Mouse (Mus musculus) hindbrain, embryonic 13.5 days (tissue): Measurements from ENCODE around the gene Klhl11. TPM values are rescaled to one million over a fixed set of nuclear protein-coding genes. Genes with fewer than 3 reads are reported as not detected.

Experiments used
- ATAC-seq: fragments of 200-750 bp; cut with Nextera tagmentation; 2 replicates; pipeline ENCODE4 v1.8.0; 2017; ENCODE audit warnings: moderate TSS enrichment; ENCODE audit not compliant: low FRiP score
- H3K27ac ChIP-seq: fragments of 300-500 bp; sonication (generic); 2 replicates; pipeline ENCODE4 v1.5.1; 2015; ENCODE audit warnings: inconsistent platforms, mild to moderate bottlenecking, moderate library complexity
- H3K27me3 ChIP-seq: fragments of 300-500 bp; sonication (generic); 2 replicates; pipeline ENCODE4 v1.6.1; 2015; ENCODE audit warnings: mild to moderate bottlenecking, inconsistent platforms
- H3K36me3 ChIP-seq: fragments of 300-500 bp; sonication (generic); 2 replicates; pipeline ENCODE4 v1.6.1; 2015; ENCODE audit warnings: mild to moderate bottlenecking, inconsistent platforms
- H3K4me1 ChIP-seq: fragments of 300-500 bp; sonication (generic); replicated peaks from 2 replicates; pipeline ENCODE4 v1.6.1; 2015; ENCODE audit warnings: inconsistent platforms
- H3K4me2 ChIP-seq: fragments of 300-500 bp; sonication (generic); 2 replicates; pipeline ENCODE4 v1.6.1; 2015; ENCODE audit warnings: inconsistent platforms, mild to moderate bottlenecking, moderate library complexity
- H3K4me3 ChIP-seq: fragments of 300-500 bp; sonication (generic); 2 replicates; pipeline ENCODE4 v1.5.1; 2015; ENCODE audit warnings: mild to moderate bottlenecking, inconsistent platforms
- H3K9ac ChIP-seq: fragments of 300-500 bp; sonication (generic); 2 replicates; pipeline ENCODE4 v1.6.1; 2015; ENCODE audit warnings: mild to moderate bottlenecking, inconsistent platforms
- H3K9me3 ChIP-seq: fragments of 300-500 bp; sonication (generic); 2 replicates; pipeline ENCODE4 v1.6.1; 2016; ENCODE audit warnings: inconsistent platforms
- WGBS: fragments of 180-500 bp; shearing (Covaris S2); methylation state at CpG from one replicate; pipeline ENCODE4 v1.1.7; 2015; 5-methylcytosine and 5-hydroxymethylcytosine counted together
- microRNA-seq: library from miRNA; unstranded; fragments of <30 nt; microRNA quantifications from one replicate; pipeline ENCODE4, GENCODE M21; 2016
- polyA plus RNA-seq: library from polyadenylated mRNA; unstranded; fragments of >200 nt; fragmentation: Nextera tagmentation; extraction: Ambion mirVana; gene quantifications from 2 replicates; pipeline ENCODE4 v1.2.1, GENCODE M21; 2015

The Klhl11 gene
- polyA plus RNA-seq, 1 experiment from 2014 or later, result 12.2 TPM

GRCm38 (mm10) chr11:100425851-100426250 is 46.7 kb downstream of the Klhl11 start:
- no peak overlapping the region for H3K27ac ChIP-seq
- no peaks in the 10 kb centered on the region for H3K27me3 ChIP-seq
- WGBS, result 34% methylated on average over 7 of the region's 7 CpGs
- no peak overlapping the region for H3K4me3 ChIP-seq
- H3K4me2 ChIP-seq, result no peak overlapping the region
- H3K36me3 ChIP-seq, result peaks cover 18% of the 10 kb centered on the region
- H3K4me1 ChIP-seq, result peaks cover 3% of the 10 kb centered on the region; the same call in 1 of the 2 replicates
- 0 out of 2 replicates have a peak overlapping the region, but pooled peaks have one; percentile 24 for H3K9ac ChIP-seq
- H3K9me3 ChIP-seq, result no peaks in the 10 kb centered on the region
- ATAC-seq, result no peak

- no peak overlapping the region for H3K4me2 ChIP-seq
- no peaks in the 10 kb centered on the region for H3K27me3 ChIP-seq
- no peak for ATAC-seq
- no peaks in the 10 kb centered on the region; the same call in 1 of the 2 replicates for H3K36me3 ChIP-seq
- 89% methylated on average over 7 of the region's 7 CpGs for WGBS
- H3K4me1 ChIP-seq, result peaks cover 3% of the 10 kb centered on the region; the same call in 1 of the 2 replicates
- peak overlapping the region; percentile 24; the same call in 1 of the 2 replicates for H3K9ac ChIP-seq
- H3K4me3 ChIP-seq, result no peak overlapping the region
- no peaks in the 10 kb centered on the region for H3K9me3 ChIP-seq
- no peak overlapping the region for H3K27ac ChIP-seq
Measured at GRCm38 (mm10) chr11:100423836-100424235, 48.7 kb downstream of the Klhl11 start.

DNA sequence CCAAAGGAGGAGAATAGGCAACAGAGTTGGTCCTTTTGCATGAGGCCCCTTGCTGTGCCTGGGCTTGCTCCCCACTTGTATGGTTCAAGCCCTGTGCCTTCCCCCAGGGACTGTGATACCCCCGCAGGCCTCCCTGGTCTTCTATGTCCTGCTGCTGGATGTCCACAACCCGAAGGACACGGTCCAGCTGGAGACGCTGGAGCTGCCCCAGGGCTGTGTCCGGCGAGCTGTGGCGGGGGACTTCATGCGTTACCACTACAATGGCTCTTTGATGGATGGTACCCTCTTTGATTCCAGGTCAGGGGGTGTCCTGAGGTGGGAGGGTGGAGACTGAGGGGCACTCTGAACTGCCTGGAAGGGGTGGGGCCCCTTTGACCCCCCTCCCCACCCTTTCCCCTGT is 51.0 kb downstream of the Klhl11 start:
- no peak for ATAC-seq
- H3K4me1 ChIP-seq, result peaks cover 3% of the 10 kb centered on the region; the same call in 1 of the 2 replicates

GRCm38 (mm10) chr11:100414914-100415822 is 57.4 kb downstream of the Klhl11 start, which contains the start of gene Fkbp10:
Gene Fkbp10, plus strand, starts transcription at chr11:100415697.
- Histone ChIP-seq H3K27ac (peak within 1 kb of the TSS; percentile 79), H3K9me3 (no peaks in the 10 kb centered on the region), H3K4me3 (peak within 1 kb of the TSS; percentile 63), H3K4me1 (peaks cover 40% of the 10 kb centered on the region), H3K36me3 (peaks cover 4% of the 10 kb centered on the region; the same call in 1 of the 2 replicates), H3K9ac (peak within 1 kb of the TSS; percentile 80), H3K4me2 (peak within 1 kb of the TSS; percentile 65), H3K27me3 (peaks cover 46% of the 10 kb centered on the region)
- WGBS, result 1% methylated on average over 30 of the region's 31 CpGs
- ATAC-seq, result peak; percentile 64

More for the DNA sequence above, 51.0 kb downstream of the Klhl11 start:
- Histone ChIP-seq H3K36me3 (no peaks in the 10 kb centered on the region; the same call in 1 of the 2 replicates), H3K4me3 (no peak overlapping the region), H3K9me3 (no peaks in the 10 kb centered on the region), H3K27me3 (peaks cover 9% of the 10 kb centered on the region), H3K27ac (no peak overlapping the region), H3K4me2 (no peak overlapping the region), H3K9ac (no peak overlapping the region)
- 32% methylated on average over 8 of the region's 8 CpGs for WGBS

DNA sequence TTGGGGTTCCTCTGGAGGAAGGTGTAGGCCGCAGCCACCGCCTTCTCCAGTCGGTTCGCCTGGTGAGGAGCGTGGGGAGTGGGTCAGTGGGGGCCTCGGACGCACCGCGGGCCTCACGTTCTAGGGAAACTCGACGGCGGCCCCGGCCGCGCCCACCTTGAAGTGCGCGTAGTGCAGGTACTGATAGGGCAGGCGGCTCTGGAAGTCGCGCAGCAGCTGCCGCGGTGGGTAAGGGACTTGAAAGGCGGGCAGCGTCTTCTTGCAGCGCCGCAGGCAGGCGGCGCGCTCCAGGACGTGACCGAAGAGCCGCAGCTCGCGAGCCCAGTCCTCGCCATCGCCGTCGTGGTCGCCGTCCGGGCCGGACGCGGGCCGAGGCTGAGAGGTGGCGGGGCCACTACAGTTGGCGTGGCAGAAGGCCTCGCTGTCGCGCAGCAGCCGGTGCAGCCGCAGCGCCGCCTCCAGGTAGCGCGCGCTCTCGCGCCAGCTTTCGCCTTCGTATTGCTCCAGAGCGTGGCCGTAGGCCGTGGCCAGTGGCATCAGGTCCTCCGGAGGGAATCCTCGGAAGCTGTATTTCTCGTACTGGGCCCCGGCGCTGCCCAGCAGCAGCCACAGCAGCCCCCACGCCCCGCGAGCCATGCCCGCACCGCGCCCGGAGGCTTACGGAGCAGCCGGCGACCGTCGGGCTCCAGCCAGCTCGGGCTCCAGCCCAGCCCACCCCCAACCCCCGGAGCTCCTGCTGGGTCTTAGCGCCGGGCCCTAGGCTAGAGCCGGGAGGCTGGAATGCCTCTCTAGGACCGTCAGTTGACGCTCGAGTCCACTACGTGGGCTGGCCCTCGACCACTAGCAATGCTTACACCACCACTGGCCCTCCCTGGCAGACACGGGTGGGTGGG is 58.3 kb downstream of the Klhl11 start, which contains the start of gene P3h4:
TSS of gene P3h4 (minus strand) at position 816 of the 893 bp plus-strand sequence.
- Histone ChIP-seq H3K4me2 (peak within 1 kb of the TSS; percentile 65), H3K27ac (peak within 1 kb of the TSS; percentile 79), H3K27me3 (peaks cover 46% of the 10 kb centered on the region), H3K4me1 (peaks cover 40% of the 10 kb centered on the region), H3K36me3 (peaks cover 4% of the 10 kb centered on the region; the same call in 1 of the 2 replicates), H3K4me3 (peak within 1 kb of the TSS; percentile 63), H3K9me3 (no peaks in the 10 kb centered on the region), H3K9ac (peak within 1 kb of the TSS; percentile 80)
- 2% methylated on average over 91 of the region's 93 CpGs for WGBS
- ATAC-seq, result peak; percentile 93

GRCm38 (mm10) chr11:100413541-100413940 is 59.0 kb downstream of the Klhl11 start:
- Histone ChIP-seq H3K4me1 (peaks cover 40% of the 10 kb centered on the region), H3K27ac (no peak overlapping the region), H3K4me2 (peak overlapping the region; percentile 65), H3K36me3 (peaks cover 4% of the 10 kb centered on the region; the same call in 1 of the 2 replicates), H3K9me3 (no peaks in the 10 kb centered on the region), H3K9ac (peak overlapping the region; percentile 80), H3K27me3 (peaks cover 46% of the 10 kb centered on the region), H3K4me3 (peak overlapping the region; percentile 63)
- no peak for ATAC-seq
- 79% methylated on average over 11 of the region's 11 CpGs for WGBS

Small RNA genes within 50 kb of the gene (microRNA-seq; reads per million reads assigned to microRNA genes)
- gene Gm27374 (not detected), gene Mir7116 (0.93 reads per million)

Other genes starting within 250 kb of the Klhl11 start
- not detected in 2 replicates for gene Krt16, start 223.8 kb downstream of the Klhl11 start, polyA plus RNA-seq
- 0.17 TPM in 1 of 2 replicates, not detected in the other for gene Krt17, start 211.7 kb downstream of the Klhl11 start, polyA plus RNA-seq
- gene Krt42, start 202.9 kb downstream of the Klhl11 start, polyA plus RNA-seq, result not detected in 2 replicates
- gene Eif1, start 152.9 kb downstream of the Klhl11 start, polyA plus RNA-seq, result 1,398 and 1,436 TPM in 2 replicates
- gene Gast, start 138.3 kb downstream of the Klhl11 start, polyA plus RNA-seq, result 0.66 and 1.7 TPM in 2 replicates
- gene Hap1, start 116.6 kb downstream of the Klhl11 start, polyA plus RNA-seq, result 94.1 and 94.4 TPM in 2 replicates
- gene Jup, start 75.0 kb downstream of the Klhl11 start, polyA plus RNA-seq, result 65.5 and 73.9 TPM in 2 replicates
- gene P3h4, start 57.9 kb downstream of the Klhl11 start, polyA plus RNA-seq, result 17.6 and 20.2 TPM in 2 replicates
- 27.2 and 32.3 TPM in 2 replicates for gene Fkbp10, start 57.0 kb downstream of the Klhl11 start, polyA plus RNA-seq
- 103 and 106 TPM in 2 replicates for gene Nt5c3b, start 30.9 kb downstream of the Klhl11 start, polyA plus RNA-seq
- 0.75 and 0.84 TPM in 2 replicates for gene Klhl10, start 30.8 kb downstream of the Klhl11 start, polyA plus RNA-seq
- gene Acly, start 55.3 kb upstream of the Klhl11 start, polyA plus RNA-seq, result 255 and 257 TPM in 2 replicates
- gene Ttc25, start 72.9 kb upstream of the Klhl11 start, polyA plus RNA-seq, result 2.0 and 2.8 TPM in 2 replicates
- 34.5 and 37.0 TPM in 2 replicates for gene Cnp, start 102.2 kb upstream of the Klhl11 start, polyA plus RNA-seq
- gene Nkiras2, start 146.5 kb upstream of the Klhl11 start, polyA plus RNA-seq, result 110 and 115 TPM in 2 replicates
- gene Dnajc7, start 147.4 kb upstream of the Klhl11 start, polyA plus RNA-seq, result 308 and 315 TPM in 2 replicates
- 0.13 and 0.40 TPM in 2 replicates for gene Zfp385c, start 219.7 kb upstream of the Klhl11 start, polyA plus RNA-seq
- 2.7 and 3.0 TPM in 2 replicates for gene Dhx58, start 231.5 kb upstream of the Klhl11 start, polyA plus RNA-seq
- 47.4 and 48.0 TPM in 2 replicates for gene Kat2a, start 239.7 kb upstream of the Klhl11 start, polyA plus RNA-seq
- gene Hspb9, start 241.1 kb upstream of the Klhl11 start, polyA plus RNA-seq, result 0.43 TPM in 1 of 2 replicates, not detected in the other